Mouse (Mus musculus) hindbrain, embryonic 16.5 days (tissue): ENCODE results near the gene Dnase2a. TPM values are rescaled to one million over a fixed set of nuclear protein-coding genes. Genes with fewer than 3 reads are reported as not detected.

Source experiments
- ATAC-seq: fragments of 200-750 bp; cut with Nextera tagmentation; 2 replicates; pipeline ENCODE4 v1.8.0; 2017; ENCODE audit warnings: moderate TSS enrichment, moderate library complexity
- H3K27ac ChIP-seq: fragments of 300-500 bp; sonication (generic); 2 replicates; pipeline ENCODE4 v1.5.1; 2014; ENCODE audit warnings: low read depth, mild to moderate bottlenecking, control low read depth, low read length, moderate library complexity
- H3K27me3 ChIP-seq: fragments of 300-500 bp; sonication (generic); replicated peaks from 2 replicates; pipeline ENCODE4 v1.6.1; 2014; ENCODE audit warnings: low read length; ENCODE audit not compliant: control insufficient read depth, insufficient read depth
- H3K36me3 ChIP-seq: fragments of 300-500 bp; sonication (generic); 2 replicates; pipeline ENCODE4 v1.6.1; 2014; ENCODE audit warnings: mild to moderate bottlenecking, low read length, moderate library complexity, mixed read lengths; ENCODE audit not compliant: control insufficient read depth, insufficient read depth
- H3K4me1 ChIP-seq: fragments of 300-500 bp; sonication (generic); 2 replicates; pipeline ENCODE4 v1.6.1; 2014; ENCODE audit warnings: low read depth, low read length; ENCODE audit not compliant: control insufficient read depth, insufficient read depth
- H3K4me2 ChIP-seq: fragments of 300-500 bp; sonication (generic); 2 replicates; pipeline ENCODE4 v1.6.1; 2014; ENCODE audit warnings: mild to moderate bottlenecking, low read length, control low read depth, moderate library complexity
- H3K4me3 ChIP-seq: fragments of 300-500 bp; sonication (generic); 2 replicates; pipeline ENCODE4 v1.5.1; 2014; ENCODE audit warnings: mild to moderate bottlenecking, low read length, control low read depth, moderate library complexity
- H3K9ac ChIP-seq: fragments of 300-500 bp; sonication (generic); 2 replicates; pipeline ENCODE4 v1.6.1; 2014; ENCODE audit warnings: low read depth, mild to moderate bottlenecking, control low read depth, low read length, moderate library complexity
- H3K9me3 ChIP-seq: fragments of 300-500 bp; sonication (generic); 2 replicates; pipeline ENCODE4 v1.6.1; 2014; ENCODE audit warnings: mild to moderate bottlenecking, low read length, moderate library complexity; ENCODE audit not compliant: control insufficient read depth
- WGBS: fragments of 180-500 bp; shearing (Covaris S2); extraction: QIAGEN DNeasy Blood & Tissue Kit; methylation state at CpG from one replicate; pipeline ENCODE4 v1.1.7; 2014; 5-methylcytosine and 5-hydroxymethylcytosine counted together
- microRNA-seq: library from miRNA; unstranded; fragments of <30 nt; microRNA quantifications from one replicate; pipeline ENCODE4, GENCODE M21; 2017
- polyA plus RNA-seq: library from polyadenylated mRNA; unstranded; fragments of >200 nt; fragmentation: Nextera tagmentation; extraction: Ambion mirVana; gene quantifications from 2 replicates; pipeline ENCODE4 v1.2.1, GENCODE M21; 2015

Dnase2a gene
- polyA plus RNA-seq, 1 experiment from 2014 or later = 6.4 TPM

GRCm38 (mm10) chr8:84969241-84970134 is 61.1 kb downstream of the Dnase2a start, which contains the start of the genes Gm49661, Prdx2 and Rnaseh2a:
Gm49661 (minus strand) TSS chr8:84969433.
Prdx2 (plus strand) TSS chr8:84969587.
Rnaseh2a (minus strand) TSS chr8:84969767.
- H3K9ac ChIP-seq = peak within 1 kb of the TSS; percentile 92
- peaks cover 16% of the 10 kb centered on the region; the same call in 1 of the 2 replicates for H3K36me3 ChIP-seq
- H3K27ac ChIP-seq = peak within 1 kb of the TSS; percentile 92
- H3K4me1 ChIP-seq = peaks cover 34% of the 10 kb centered on the region
- ATAC-seq = peak; percentile 78
- H3K27me3 ChIP-seq = no peaks in the 10 kb centered on the region
- peak within 1 kb of the TSS; percentile 95 for H3K4me2 ChIP-seq
- WGBS = under 1% methylated on average over 52 of the region's 56 CpGs
- no peaks in the 10 kb centered on the region for H3K9me3 ChIP-seq
- peak within 1 kb of the TSS; percentile 79 for H3K4me3 ChIP-seq

- H3K9ac ChIP-seq = peak overlapping the region; percentile 92
- 6% methylated on average over 21 of the region's 21 CpGs for WGBS
- peaks cover 16% of the 10 kb centered on the region; the same call in 1 of the 2 replicates for H3K36me3 ChIP-seq
- H3K27ac ChIP-seq = peak overlapping the region; percentile 92
- peaks cover 29% of the 10 kb centered on the region for H3K4me1 ChIP-seq
- no peaks in the 10 kb centered on the region for H3K9me3 ChIP-seq
- H3K27me3 ChIP-seq = no peaks in the 10 kb centered on the region
- H3K4me3 ChIP-seq = peak overlapping the region; percentile 79
- H3K4me2 ChIP-seq = peak overlapping the region; percentile 95
- no peak for ATAC-seq
These were observed 61.9 kb downstream of the Dnase2a start for GRCm38 (mm10) chr8:84970135-84970790.

GRCm38 (mm10) chr8:84970913-84971312 is 62.6 kb downstream of the Dnase2a start:
- Histone ChIP-seq H3K27me3 (no peaks in the 10 kb centered on the region), H3K4me2 (peak overlapping the region; percentile 95), H3K9me3 (no peaks in the 10 kb centered on the region), H3K4me1 (peaks cover 33% of the 10 kb centered on the region), H3K27ac (no peak overlapping the region), H3K9ac (peak overlapping the region; percentile 92), H3K36me3 (peaks cover 16% of the 10 kb centered on the region; the same call in 1 of the 2 replicates), H3K4me3 (peak overlapping the region; percentile 79)
- 50% methylated on average over 5 of the region's 5 CpGs for WGBS
- ATAC-seq = no peak

Small RNA genes lying within 50 kb of the gene (microRNA-seq; reads per million reads assigned to microRNA genes)
- gene Gm24197 (not detected), gene Mir7069 (1.9 reads per million)

Other genes starting within 250 kb of the Dnase2a start
- 18.2 and 19.6 TPM in 2 replicates for gene Ier2, start 245.7 kb upstream of the Dnase2a start, polyA plus RNA-seq
- gene Trmt1, start 222.3 kb upstream of the Dnase2a start, polyA plus RNA-seq = 66.8 and 71.2 TPM in 2 replicates
- gene Nacc1, start 220.7 kb upstream of the Dnase2a start, polyA plus RNA-seq = 12.4 and 15.5 TPM in 2 replicates
- gene Lyl1, start 207.1 kb upstream of the Dnase2a start, polyA plus RNA-seq = 2.6 and 3.2 TPM in 2 replicates
- 0.82 and 0.89 TPM in 2 replicates for gene G430095P16Rik, start 185.6 kb upstream of the Dnase2a start, polyA plus RNA-seq
- gene Nfix, start 108.2 kb upstream of the Dnase2a start, polyA plus RNA-seq = 94.3 and 109 TPM in 2 replicates
- 15.4 and 17.1 TPM in 2 replicates for gene Dand5, start 85.7 kb upstream of the Dnase2a start, polyA plus RNA-seq
- gene Gadd45gip1, start 77.0 kb upstream of the Dnase2a start, polyA plus RNA-seq = 40.6 and 40.7 TPM in 2 replicates
- 78.2 and 95.4 TPM in 2 replicates for gene Rad23a, start 67.9 kb upstream of the Dnase2a start, polyA plus RNA-seq
- gene Calr, start 61.6 kb upstream of the Dnase2a start, polyA plus RNA-seq = 743 and 792 TPM in 2 replicates
- 112 and 114 TPM in 2 replicates for gene Farsa, start 51.6 kb upstream of the Dnase2a start, polyA plus RNA-seq
- gene Syce2, start 36.4 kb upstream of the Dnase2a start, polyA plus RNA-seq = 38.1 and 46.6 TPM in 2 replicates
- 41.4 and 42.8 TPM in 2 replicates for gene Gcdh, start 14.6 kb upstream of the Dnase2a start, polyA plus RNA-seq
- 0.39 and 0.56 TPM in 2 replicates for gene Klf1, start 6.6 kb upstream of the Dnase2a start, polyA plus RNA-seq
- 71.4 and 77.4 TPM in 2 replicates for gene Mast1, start 28.8 kb downstream of the Dnase2a start, polyA plus RNA-seq
- gene Rtbdn, start 38.4 kb downstream of the Dnase2a start, polyA plus RNA-seq = 3.0 and 3.2 TPM in 2 replicates
- gene Gm49661, start 60.9 kb downstream of the Dnase2a start, polyA plus RNA-seq = not detected in 2 replicates
- gene Prdx2, start 61.0 kb downstream of the Dnase2a start, polyA plus RNA-seq = 1,040 and 1,063 TPM in 2 replicates
- gene Rnaseh2a, start 61.2 kb downstream of the Dnase2a start, polyA plus RNA-seq = 55.8 and 57.5 TPM in 2 replicates
- gene Junb, start 70.2 kb downstream of the Dnase2a start, polyA plus RNA-seq = 4.3 and 5.3 TPM in 2 replicates
- gene Hook2, start 82.0 kb downstream of the Dnase2a start, polyA plus RNA-seq = 37.9 and 39.6 TPM in 2 replicates
- 0.10 and 0.21 TPM in 2 replicates for gene Best2, start 106.0 kb downstream of the Dnase2a start, polyA plus RNA-seq
- 159 and 170 TPM in 2 replicates for gene Asna1, start 116.7 kb downstream of the Dnase2a start, polyA plus RNA-seq
- 100 and 110 TPM in 2 replicates for gene Trir, start 118.3 kb downstream of the Dnase2a start, polyA plus RNA-seq
- gene Tnpo2, start 128.4 kb downstream of the Dnase2a start, polyA plus RNA-seq = 61.2 and 62.7 TPM in 2 replicates
- 75.8 and 83.2 TPM in 2 replicates for gene Fbxw9, start 151.5 kb downstream of the Dnase2a start, polyA plus RNA-seq
- 1.2 TPM in 1 of 2 replicates, not detected in the other for gene Gm5741, start 159.4 kb downstream of the Dnase2a start, polyA plus RNA-seq
- gene Dhps, start 163.2 kb downstream of the Dnase2a start, polyA plus RNA-seq = 112 and 119 TPM in 2 replicates
- 111 and 116 TPM in 2 replicates for gene Wdr83os, start 172.2 kb downstream of the Dnase2a start, polyA plus RNA-seq
- 45.5 and 50.6 TPM in 2 replicates for gene Wdr83, start 172.7 kb downstream of the Dnase2a start, polyA plus RNA-seq
- 23.1 TPM in 2 replicates for gene Man2b1, start 174.7 kb downstream of the Dnase2a start, polyA plus RNA-seq
- gene Zfp791, start 214.5 kb downstream of the Dnase2a start, polyA plus RNA-seq = 4.3 and 4.6 TPM in 2 replicates
- not detected in 2 replicates for gene Cks1brt, start 243.4 kb downstream of the Dnase2a start, polyA plus RNA-seq